Mouse (Mus musculus) midbrain, embryonic 14.5 days (tissue): ENCODE measurements at regions not wholly inside any gene's neighbourhood (a gene's known extent, or its start where the extent isn't known, plus 50 kb on each side); places are given as distances from the start of the nearest gene placed in this dataset.

ENCODE experiments used
- ATAC-seq: fragments of 200-750 bp; cut with Nextera tagmentation; 2 replicates; pipeline ENCODE4 v1.8.0; 2017; ENCODE audit warnings: moderate number of reproducible peaks, moderate library complexity; ENCODE audit not compliant: low FRiP score, low TSS enrichment
- DNase-seq: peaks from one replicate; pipeline ENCODE4 v3.0.0-alpha.2; 2015
- H3K27ac ChIP-seq: fragments of 300-500 bp; sonication (generic); replicated peaks from 2 replicates; pipeline ENCODE4 v1.5.1; 2014; ENCODE audit warnings: mild to moderate bottlenecking, low read depth, low read length, moderate library complexity
- H3K27me3 ChIP-seq: fragments of 300-500 bp; sonication (generic); 2 replicates; pipeline ENCODE4 v1.6.1; 2014; ENCODE audit warnings: low read length, control low read depth, mixed read lengths; ENCODE audit not compliant: control insufficient read depth, insufficient read depth
- H3K36me3 ChIP-seq: fragments of 300-500 bp; sonication (generic); 2 replicates; pipeline ENCODE4 v1.6.1; 2014; ENCODE audit warnings: low read length, control low read depth; ENCODE audit not compliant: control insufficient read depth, insufficient read depth
- H3K4me1 ChIP-seq: fragments of 300-500 bp; sonication (generic); 2 replicates; pipeline ENCODE4 v1.6.1; 2014; ENCODE audit warnings: mild to moderate bottlenecking, antibody characterized with exemption, low read length, control low read depth; ENCODE audit not compliant: control insufficient read depth, insufficient read depth
- H3K4me2 ChIP-seq: fragments of 300-500 bp; sonication (generic); 2 replicates; pipeline ENCODE4 v1.6.1; 2014; ENCODE audit warnings: mild to moderate bottlenecking, low read length, moderate library complexity
- H3K4me3 ChIP-seq: fragments of 300-500 bp; sonication (generic); replicated peaks from 2 replicates; pipeline ENCODE4 v1.5.1; 2014; ENCODE audit warnings: low read depth, low read length
- H3K9ac ChIP-seq: fragments of 300-500 bp; sonication (generic); replicated peaks from 2 replicates; pipeline ENCODE4 v1.6.1; 2014; ENCODE audit warnings: mild to moderate bottlenecking, low read length, moderate library complexity
- H3K9me3 ChIP-seq: fragments of 300-500 bp; sonication (generic); 2 replicates; pipeline ENCODE4 v1.6.1; 2016; ENCODE audit warnings: low read length, control low read depth, mixed read lengths; ENCODE audit not compliant: control insufficient read depth
- WGBS: fragments of 180-500 bp; shearing (Covaris S2); extraction: QIAGEN DNeasy Blood & Tissue Kit; methylation state at CpG from one replicate; pipeline ENCODE4 v1.1.7; 2014; 5-methylcytosine and 5-hydroxymethylcytosine counted together

- Histone ChIP-seq H3K4me3 (no peak overlapping the region), H3K27me3 (no peaks in the 10 kb centered on the region), H3K27ac (no peak overlapping the region), H3K9ac (no peak overlapping the region), H3K4me2 (no peak overlapping the region), H3K4me1 (no peaks in the 10 kb centered on the region), H3K36me3 (no peaks in the 10 kb centered on the region), H3K9me3 (no peaks in the 10 kb centered on the region)
- ATAC-seq (no peak), DNase-seq (peak; percentile 33)
- WGBS: 77% methylated on average over 1 of the region's 1 CpGs
These were observed 184.8 kb upstream of the Tcf21 start for GRCm38 (mm10) chr10:23004768-23005167.

- Histone ChIP-seq H3K4me1 (no peaks in the 10 kb centered on the region), H3K9me3 (no peaks in the 10 kb centered on the region), H3K4me3 (no peak overlapping the region), H3K27ac (no peak overlapping the region), H3K4me2 (no peak overlapping the region), H3K9ac (no peak overlapping the region), H3K27me3 (no peaks in the 10 kb centered on the region), H3K36me3 (no peaks in the 10 kb centered on the region)
- ATAC-seq (no peak), DNase-seq (no peak)
These were observed 183.7 kb upstream of the Tcf21 start for GRCm38 (mm10) chr10:23003686-23004085.

- ATAC-seq (no peak), DNase-seq (no peak)
- H3K9me3 ChIP-seq: no peaks in the 10 kb centered on the region
- 80% methylated on average over 2 of the region's 2 CpGs for WGBS
- no peak overlapping the region for H3K27ac ChIP-seq
- H3K27me3 ChIP-seq: no peaks in the 10 kb centered on the region
- H3K9ac ChIP-seq: no peak overlapping the region
- no peak overlapping the region for H3K4me3 ChIP-seq
- no peaks in the 10 kb centered on the region for H3K4me1 ChIP-seq
- H3K36me3 ChIP-seq: no peaks in the 10 kb centered on the region
- no peak overlapping the region for H3K4me2 ChIP-seq
These were observed 178.6 kb upstream of the Tcf21 start for GRCm38 (mm10) chr10:22998561-22998960.

GRCm38 (mm10) chr10:22997571-22997970 lies 177.6 kb upstream of the Tcf21 start:
- ATAC-seq: no peak
- H3K9ac ChIP-seq: no peak overlapping the region
- H3K27me3 ChIP-seq: no peaks in the 10 kb centered on the region
- H3K36me3 ChIP-seq: no peaks in the 10 kb centered on the region
- DNase-seq: no peak
- no peaks in the 10 kb centered on the region for H3K4me1 ChIP-seq
- no peak overlapping the region for H3K27ac ChIP-seq
- H3K9me3 ChIP-seq: no peaks in the 10 kb centered on the region
- H3K4me2 ChIP-seq: no peak overlapping the region
- H3K4me3 ChIP-seq: no peak overlapping the region
- 92% methylated on average over 5 of the region's 5 CpGs for WGBS

GRCm38 (mm10) chr10:22993158-22993557 lies 173.2 kb upstream of the Tcf21 start:
- Histone ChIP-seq H3K27me3 (no peaks in the 10 kb centered on the region), H3K9ac (no peak overlapping the region), H3K4me3 (no peak overlapping the region), H3K4me1 (no peaks in the 10 kb centered on the region), H3K36me3 (no peaks in the 10 kb centered on the region), H3K27ac (no peak overlapping the region), H3K4me2 (no peak overlapping the region), H3K9me3 (no peaks in the 10 kb centered on the region)
- ATAC-seq: no peak
- 93% methylated on average over 3 of the region's 3 CpGs for WGBS
- no peak for DNase-seq

- no peak for ATAC-seq
- H3K4me2 ChIP-seq: no peak overlapping the region
- H3K4me1 ChIP-seq: no peaks in the 10 kb centered on the region
These were observed 161.8 kb upstream of the Tcf21 start for GRCm38 (mm10) chr10:22981798-22982197.

GRCm38 (mm10) chr10:22978442-22978841 lies 158.5 kb upstream of the Tcf21 start:
- no peaks in the 10 kb centered on the region for H3K4me1 ChIP-seq
- H3K9me3 ChIP-seq: no peaks in the 10 kb centered on the region
- H3K27ac ChIP-seq: no peak overlapping the region
- DNase-seq: no peak
- no peak overlapping the region for H3K9ac ChIP-seq
- H3K4me3 ChIP-seq: no peak overlapping the region
- no peak overlapping the region for H3K4me2 ChIP-seq
- no peak for ATAC-seq
- H3K27me3 ChIP-seq: no peaks in the 10 kb centered on the region
- 94% methylated on average over 7 of the region's 7 CpGs for WGBS
- no peaks in the 10 kb centered on the region for H3K36me3 ChIP-seq

More at GRCm38 (mm10) chr10:22981798-22982197, 161.8 kb upstream of the Tcf21 start:
- Histone ChIP-seq H3K27ac (no peak overlapping the region), H3K27me3 (no peaks in the 10 kb centered on the region), H3K4me3 (no peak overlapping the region), H3K36me3 (no peaks in the 10 kb centered on the region), H3K9me3 (no peaks in the 10 kb centered on the region), H3K9ac (no peak overlapping the region)
- 89% methylated on average over 6 of the region's 6 CpGs for WGBS
- DNase-seq: no peak

- H3K4me3 ChIP-seq: no peak overlapping the region
- no peak overlapping the region for H3K27ac ChIP-seq
- H3K9ac ChIP-seq: no peak overlapping the region
- no peak overlapping the region for H3K4me2 ChIP-seq
- no peaks in the 10 kb centered on the region for H3K36me3 ChIP-seq
- no peaks in the 10 kb centered on the region for H3K9me3 ChIP-seq
- WGBS: 81% methylated on average over 7 of the region's 7 CpGs
- ATAC-seq (no peak), DNase-seq (no peak)
- no peaks in the 10 kb centered on the region for H3K4me1 ChIP-seq
- no peaks in the 10 kb centered on the region for H3K27me3 ChIP-seq
These were observed 137.0 kb upstream of the Tcf21 start for GRCm38 (mm10) chr10:22956956-22957355.

- no peak overlapping the region for H3K4me2 ChIP-seq
- H3K4me3 ChIP-seq: no peak overlapping the region
- no peaks in the 10 kb centered on the region for H3K36me3 ChIP-seq
- H3K4me1 ChIP-seq: no peaks in the 10 kb centered on the region
- no peaks in the 10 kb centered on the region for H3K27me3 ChIP-seq
- DNase-seq: no peak
- 92% methylated on average over 6 of the region's 6 CpGs for WGBS
- no peak for ATAC-seq
- no peak overlapping the region for H3K27ac ChIP-seq
- H3K9me3 ChIP-seq: no peaks in the 10 kb centered on the region
- no peak overlapping the region for H3K9ac ChIP-seq
These were observed 133.3 kb upstream of the Tcf21 start for GRCm38 (mm10) chr10:22953283-22953682.
